Mouse (Mus musculus): ENCODE measurements around the gene Dcaf8.

GRCm38 (mm10) chr1:172204033-172204813, 56.3 kb downstream of the Dcaf8 start:
- no peak for TF ChIP-seq CTCF (IDR thresholded peaks at IDR 0.05; ENCODE audit: extremely low read depth, insufficient read depth, insufficient read length, insufficient replicate concordance)
- TF ChIP-seq POLR2A (IDR thresholded peaks at IDR 0.05; ENCODE audit: low read depth, low read length): no peak
